Mouse (Mus musculus): ENCODE data around the gene Ptprd. TPM values are rescaled to one million over a fixed set of nuclear protein-coding genes. Genes with fewer than 3 reads are reported as not detected.
A peak's percentile ranks its signal among the peaks of the same experiment; 100 is the strongest.

The Ptprd gene
- total RNA-seq, 2 experiments from 2014 or later = 89.2 to 120 TPM

DNA sequence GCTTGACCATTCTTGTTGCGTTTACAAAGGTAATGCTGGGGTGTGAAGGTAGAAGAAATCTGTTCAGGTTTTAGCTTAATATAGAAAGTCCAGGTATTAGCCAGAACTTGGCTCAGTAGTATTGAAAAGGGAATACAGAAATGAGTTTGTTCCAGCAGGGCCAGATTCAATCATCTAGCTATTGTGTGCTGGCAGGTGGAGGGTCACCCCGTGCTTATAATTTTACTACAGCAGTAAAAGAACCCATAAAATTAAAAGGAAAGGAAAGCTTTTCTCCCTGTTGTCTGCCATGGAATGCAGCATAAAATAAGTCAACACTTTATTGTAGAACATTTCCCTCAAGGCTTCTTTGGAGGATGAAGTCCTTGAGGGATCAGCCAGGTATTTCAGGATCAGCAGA is 1558.8 kb downstream of the Ptprd start:
- DNase-seq = no peak

DNA sequence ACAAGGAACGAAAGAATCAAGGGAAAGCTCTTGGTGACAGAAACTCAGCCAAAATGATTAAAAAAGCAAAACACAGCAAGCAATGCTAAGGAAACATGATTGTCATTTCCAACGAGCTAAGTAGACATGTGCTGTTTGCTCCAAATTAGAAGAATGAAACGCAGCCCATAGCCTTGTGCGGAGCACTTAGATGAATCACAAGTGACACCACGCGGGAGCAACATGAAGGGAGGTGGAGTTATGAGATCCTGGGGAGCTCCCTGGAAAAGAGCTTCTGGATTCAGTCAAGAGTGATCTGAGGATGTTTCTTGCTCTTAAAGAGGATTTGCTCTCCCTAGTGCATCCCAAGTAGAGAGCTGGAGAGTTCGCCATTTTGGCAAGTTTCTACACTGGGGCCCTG is 1590.0 kb downstream of the Ptprd start:
- DNase-seq = no peak

DNA sequence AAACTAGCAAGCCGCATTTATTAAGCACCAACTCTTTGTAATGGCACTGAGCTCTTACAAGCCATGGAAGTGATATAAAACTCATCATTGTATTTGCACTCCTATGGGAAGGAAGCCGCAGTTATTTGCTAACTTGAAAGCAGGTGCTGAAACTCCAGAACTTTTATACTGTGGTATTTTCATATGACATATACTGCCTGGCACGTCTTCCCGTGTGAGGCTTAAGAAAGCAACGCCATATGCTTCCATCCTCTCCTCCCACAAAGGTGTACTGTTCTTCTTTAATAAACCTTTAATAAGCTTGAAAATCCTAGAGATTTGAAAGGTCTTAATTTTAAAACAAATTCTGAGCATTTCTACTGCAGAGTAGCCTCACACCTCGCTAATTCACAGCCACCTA is 1595.1 kb downstream of the Ptprd start:
- no peak for DNase-seq

DNA sequence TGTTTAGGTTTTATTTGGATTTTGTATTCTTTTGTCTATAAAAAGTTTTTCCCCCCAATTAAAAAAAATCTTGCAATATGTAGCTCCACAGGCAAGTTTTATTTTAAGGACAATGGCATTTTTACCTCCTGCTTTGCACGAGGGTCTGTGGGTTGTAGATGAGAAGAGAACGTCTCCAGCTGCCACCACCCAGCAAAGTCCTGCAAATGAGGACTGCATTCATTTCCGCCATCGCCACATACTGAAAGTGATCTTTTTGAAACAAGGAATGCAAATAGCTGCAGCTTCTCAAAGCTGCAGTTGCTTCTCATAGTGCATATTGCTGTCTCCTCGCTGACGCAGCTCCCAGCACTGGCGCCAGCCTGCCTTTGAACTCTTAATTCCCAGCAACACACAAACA is 1603.5 kb downstream of the Ptprd start:
- DNase-seq = no peak

DNA sequence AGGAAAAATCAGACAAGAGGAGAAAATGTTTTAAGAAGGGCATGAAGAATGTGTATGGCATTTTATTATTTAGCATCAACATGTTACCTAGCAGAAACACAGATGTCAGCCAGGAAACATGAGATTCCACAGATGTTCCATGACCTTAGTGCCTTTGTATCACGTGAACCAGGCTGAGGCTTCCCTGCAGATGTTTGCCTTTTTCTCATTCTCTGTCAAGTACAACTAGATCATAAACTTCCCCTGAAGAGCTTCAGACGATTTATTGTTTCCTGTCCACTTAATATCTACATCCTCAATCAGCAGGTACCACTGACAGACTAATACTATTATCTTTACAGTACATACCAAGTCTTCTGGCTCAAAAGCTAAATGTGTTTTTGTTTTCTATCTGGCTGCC is 1605.0 kb downstream of the Ptprd start:
- no peak for DNase-seq

DNA sequence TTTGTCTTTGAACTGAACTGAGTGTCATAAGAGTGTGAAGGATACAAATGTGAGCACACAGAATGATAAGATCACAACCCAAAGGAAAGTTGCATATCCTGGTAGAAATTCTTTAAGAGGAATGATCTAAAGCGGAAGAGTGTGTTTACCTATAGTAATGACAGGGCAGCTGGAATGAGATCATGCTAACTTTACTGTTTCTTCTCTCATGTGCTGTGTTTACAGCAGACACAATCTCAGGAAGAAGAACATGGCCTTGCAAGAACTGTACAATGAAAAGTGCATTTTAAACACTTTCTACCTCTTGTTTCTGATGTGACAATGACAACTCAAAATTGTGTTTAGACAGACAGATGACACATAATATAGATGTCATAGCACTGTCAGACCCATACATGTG is 1621.0 kb downstream of the Ptprd start:
- DNase-seq = no peak

DNA sequence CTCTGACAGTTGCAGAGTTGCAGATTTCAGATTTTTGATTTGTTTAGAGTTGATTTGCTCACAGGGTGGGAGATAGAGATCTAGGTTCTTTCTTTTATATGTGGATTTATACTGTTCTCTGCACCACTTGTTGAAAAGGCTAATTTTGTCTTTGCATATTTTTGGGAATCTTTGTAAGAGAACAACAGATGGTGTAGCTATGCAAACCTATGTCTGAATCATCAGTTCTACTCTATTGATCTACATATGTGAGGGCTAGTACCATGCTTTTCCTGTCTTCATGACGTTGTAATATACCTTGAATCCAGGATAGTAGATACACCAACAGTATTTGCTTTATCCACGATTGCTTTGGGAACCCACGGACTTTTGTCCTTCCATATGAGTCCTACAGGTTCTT is 1628.7 kb downstream of the Ptprd start:
- no peak for DNase-seq

DNA sequence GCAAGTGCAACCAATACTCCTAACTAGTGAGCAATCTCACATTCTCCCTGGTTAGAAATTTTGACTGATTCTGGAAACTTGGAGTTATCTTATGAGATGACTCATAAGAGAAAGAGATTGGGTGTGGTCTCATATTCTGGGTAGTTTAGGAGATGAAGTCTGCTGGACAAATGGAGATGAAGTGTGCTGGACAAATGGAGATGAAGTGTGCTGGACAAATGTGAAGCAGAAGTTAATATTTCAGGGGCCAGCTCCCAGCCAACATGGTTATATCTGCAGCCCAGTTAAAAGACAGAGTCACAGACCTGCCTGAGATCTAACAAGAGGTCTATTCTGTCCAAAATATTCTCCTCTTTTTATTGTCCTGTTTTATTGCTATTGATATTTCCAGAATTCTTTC is 1645.8 kb downstream of the Ptprd start:
- no peak for DNase-seq

DNA sequence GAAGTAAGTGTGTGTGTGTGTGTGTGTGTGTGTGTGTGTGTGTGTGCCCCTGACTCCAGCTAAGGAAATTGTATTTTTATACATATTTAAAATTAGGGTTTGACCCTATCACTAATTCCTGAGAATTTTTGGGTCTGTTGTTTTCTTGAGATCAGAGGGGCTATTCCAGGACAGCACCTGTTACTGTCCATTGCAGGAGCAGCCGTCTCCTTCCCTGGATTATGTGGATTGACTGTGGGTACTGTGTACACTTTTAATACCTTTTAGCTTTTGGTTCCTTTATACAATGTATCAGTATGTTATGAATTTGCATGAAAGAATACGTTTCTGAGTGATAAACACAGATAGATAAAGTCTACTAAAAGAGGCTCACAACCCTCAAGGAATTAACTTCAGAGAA is 1670.0 kb downstream of the Ptprd start:
- DNase-seq = no peak

DNA sequence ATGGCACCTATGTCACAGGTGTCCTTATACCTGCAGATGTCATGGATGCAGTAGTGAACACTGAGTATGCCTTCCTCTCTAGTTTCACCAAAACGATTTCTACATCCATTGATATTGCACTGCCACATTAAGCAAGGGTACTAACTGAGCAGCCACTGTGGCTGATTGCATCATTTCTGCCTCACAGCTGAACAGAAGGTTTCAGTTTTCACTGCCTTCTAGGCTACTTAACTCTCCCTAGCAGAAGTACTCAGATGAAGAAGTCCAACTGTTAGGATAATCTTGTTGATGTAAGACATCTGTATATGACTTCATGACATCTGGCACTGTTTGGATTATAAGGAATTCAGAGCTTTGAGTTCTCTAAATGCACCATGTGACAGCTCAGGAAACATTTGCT is 1678.8 kb downstream of the Ptprd start:
- no peak for DNase-seq

DNA sequence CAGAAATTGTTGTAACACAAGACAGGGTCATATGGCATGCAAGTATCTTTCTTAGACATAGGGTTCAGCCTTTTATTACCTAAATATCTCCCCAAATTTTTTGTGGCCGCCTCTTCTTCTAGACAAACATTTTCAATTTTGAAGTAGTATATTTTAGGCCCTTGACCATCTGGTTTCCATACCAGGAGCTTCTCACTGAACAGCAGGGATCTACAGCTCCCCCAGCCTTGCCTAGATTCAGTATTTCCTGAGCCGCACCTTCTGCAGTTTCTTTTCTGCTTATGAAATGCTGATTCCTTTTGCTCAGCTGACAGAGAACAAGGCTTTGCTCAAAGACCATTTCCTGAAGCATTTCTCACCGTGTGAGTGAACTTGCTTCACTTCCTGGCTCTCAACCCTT is 1686.5 kb downstream of the Ptprd start:
- no peak for DNase-seq

DNA sequence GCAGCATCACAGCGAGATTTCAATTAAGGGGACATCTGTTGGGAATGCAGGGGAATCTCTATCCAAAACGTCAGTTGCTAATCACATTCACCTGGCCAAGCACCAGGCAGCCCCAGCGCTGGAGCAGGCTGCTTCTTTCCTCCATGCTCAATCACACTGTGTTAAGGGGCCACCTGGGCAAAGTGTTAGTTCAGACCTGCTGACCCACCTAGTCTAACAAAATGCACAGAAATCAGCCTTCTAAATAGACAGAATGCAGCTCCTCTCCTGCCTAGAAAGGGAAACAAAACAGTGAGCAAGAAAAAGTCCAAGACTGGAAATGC is 1708.5 kb downstream of the Ptprd start:
- no peak for DNase-seq

DNA sequence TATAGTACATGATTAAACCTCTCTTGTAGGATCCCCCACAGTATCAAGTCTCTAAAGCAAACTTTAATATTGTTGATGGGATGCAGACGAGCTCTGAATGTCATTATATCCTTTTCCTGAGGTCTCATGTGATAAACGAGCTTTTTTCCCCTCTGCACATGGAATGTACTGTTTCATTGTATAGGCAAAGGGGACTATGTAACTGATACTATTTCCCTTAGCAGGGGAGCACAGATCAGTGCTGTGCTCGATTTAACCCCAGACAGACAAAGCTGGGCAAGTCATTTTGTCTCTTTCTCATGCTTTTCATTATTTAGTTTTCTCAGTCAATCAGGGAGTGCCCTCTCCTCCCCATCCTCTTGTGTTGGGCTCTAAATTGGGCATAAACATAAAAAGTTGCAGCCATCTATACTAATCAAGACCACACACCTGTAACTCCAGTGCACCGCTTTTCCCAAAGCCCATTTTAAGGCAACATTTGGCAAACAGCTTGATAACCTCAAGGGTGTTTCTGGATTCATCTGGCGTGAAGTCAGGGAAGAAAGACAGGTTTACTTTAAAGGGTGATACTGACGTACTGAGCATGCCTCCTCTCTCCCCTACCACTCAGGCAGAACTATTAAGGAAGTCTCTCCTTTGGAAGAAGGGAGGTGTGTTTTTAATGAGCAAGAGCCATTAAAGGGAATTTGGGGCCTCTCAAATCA is 1709.0 kb downstream of the Ptprd start:
- DNase-seq = no peak

DNA sequence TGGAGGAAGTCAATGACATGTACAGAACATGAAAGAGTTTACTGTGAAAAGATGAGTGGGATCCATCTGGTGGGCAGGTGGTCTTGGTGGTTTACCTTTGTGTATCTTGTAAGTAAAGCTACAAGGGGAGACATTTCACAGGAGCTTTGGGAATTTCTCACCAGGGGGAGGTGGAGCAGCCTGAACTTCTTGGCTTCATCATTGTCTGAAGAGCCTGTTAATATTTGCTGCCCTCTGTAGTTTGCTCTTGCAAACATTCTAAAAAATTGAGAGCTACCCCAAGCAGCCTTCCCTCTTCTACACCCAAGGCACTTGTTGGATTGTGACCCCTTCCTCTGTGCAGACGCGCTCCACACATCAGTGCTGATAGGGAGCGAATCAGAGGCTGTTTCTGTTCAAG is 1725.9 kb downstream of the Ptprd start:
- peak in 1 of 2 experiments; percentile 34 for DNase-seq

DNA sequence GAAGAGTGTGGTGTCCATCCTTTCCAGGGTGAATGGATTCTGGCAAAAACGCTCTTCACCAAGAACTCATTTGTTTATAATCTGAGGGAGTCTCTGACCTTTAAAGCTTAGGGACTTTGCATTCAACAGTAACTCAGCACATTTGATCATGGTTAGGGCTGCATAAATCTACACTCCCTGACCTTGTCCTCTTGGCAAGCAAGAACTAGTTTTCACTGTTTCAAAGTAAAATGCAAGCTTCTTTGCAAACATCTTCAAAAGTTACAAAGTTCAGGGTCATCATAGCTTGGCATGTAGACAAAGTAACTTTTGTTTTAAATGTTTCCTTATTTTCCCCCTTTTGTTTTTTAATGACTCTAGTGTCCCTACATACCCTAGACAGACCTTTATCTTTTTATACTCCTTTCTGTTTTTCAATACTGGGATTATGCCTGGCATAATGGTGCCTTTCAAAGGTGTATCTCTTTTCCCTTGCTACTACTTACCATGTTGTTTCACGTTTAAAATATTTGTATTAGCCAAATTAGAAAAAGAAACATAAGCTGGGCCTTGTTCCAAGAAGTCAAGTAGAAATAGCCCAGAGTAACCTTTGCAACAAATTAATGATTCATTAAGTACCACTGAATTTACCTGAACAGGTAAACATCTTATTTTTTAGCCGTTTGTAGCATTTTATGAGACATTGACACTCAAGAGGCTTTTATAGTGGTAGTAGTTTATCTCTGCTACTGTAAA is 1743.2 kb downstream of the Ptprd start:
- peak in 1 of 2 experiments; percentile 25 for DNase-seq

DNA sequence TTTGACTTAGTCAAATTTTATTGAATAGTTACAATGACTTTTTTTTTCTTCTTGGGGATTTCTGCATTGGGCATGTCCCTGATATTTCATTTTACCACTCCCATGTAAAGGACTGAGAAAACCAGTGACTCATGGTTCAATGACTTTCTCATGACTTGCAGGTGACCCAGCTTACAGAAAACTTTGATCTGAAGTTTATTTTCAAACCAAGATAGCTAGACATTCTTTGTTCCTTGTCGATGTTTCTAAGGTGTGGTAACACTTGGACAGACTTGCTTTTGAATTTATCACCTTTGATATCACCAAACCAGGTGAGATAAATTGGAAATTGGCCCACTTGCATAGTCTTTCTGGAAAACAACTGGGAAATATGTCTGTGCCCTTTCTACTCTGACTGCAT is 1747.1 kb downstream of the Ptprd start:
- DNase-seq = no peak

DNA sequence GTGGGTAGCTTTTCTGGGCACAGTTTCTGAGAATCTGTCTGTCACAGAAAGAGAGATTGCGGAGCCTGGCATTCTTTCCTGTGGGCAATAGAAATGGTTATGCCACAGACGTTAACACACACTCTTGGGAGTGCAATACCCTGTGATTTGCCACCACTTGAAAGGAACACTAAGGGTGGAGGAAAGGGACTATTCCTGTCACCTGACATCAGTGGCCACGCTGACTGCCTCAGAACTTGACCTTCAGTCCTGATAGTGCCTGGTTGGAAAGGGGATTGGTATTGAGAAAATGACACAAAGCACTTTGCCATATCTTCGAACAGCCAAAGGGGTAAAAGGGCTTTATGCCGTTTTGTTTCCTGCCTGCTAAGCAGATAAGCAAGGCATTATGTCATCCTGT is 1750.4 kb downstream of the Ptprd start:
- DNase-seq = peak; percentile 21 to 39

DNA sequence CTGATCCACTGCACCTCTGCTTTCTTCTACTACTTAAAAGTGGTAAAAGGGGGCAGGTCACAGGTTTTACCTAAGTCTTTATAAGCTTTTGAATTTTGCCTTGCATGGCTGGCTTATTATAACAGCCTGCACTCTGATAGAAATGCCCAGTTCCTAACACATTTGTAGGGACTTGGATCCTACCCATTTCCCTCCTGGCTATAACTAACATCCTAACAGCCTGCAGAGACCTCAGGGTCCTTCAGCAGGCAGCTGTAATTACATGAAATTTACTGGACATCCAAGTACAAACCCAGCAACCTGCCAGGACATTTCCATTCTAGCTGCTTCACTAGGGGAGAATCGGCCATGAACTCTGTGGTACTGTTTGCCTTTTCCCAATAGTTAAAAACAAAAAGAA is 1751.2 kb downstream of the Ptprd start:
- DNase-seq = no peak

DNA sequence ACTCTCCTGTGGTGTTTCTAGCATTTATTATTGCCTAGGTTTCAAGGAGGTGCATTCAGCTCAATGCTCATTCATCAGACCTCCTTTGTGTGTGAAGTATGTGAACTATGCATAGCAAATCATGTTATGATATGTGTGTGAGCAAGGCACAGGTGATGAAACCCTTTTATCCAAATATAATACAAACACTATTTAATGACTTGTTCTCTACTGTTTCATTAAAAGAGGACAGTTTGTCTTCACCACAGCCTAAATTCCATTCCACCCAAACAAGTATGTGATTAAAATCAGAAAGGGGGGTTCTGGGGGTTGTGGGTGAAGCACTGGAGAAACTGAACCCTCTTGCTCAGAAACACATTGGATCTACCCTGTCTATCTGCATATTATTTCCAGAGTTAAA is 1752.1 kb downstream of the Ptprd start:
- DNase-seq = no peak

DNA sequence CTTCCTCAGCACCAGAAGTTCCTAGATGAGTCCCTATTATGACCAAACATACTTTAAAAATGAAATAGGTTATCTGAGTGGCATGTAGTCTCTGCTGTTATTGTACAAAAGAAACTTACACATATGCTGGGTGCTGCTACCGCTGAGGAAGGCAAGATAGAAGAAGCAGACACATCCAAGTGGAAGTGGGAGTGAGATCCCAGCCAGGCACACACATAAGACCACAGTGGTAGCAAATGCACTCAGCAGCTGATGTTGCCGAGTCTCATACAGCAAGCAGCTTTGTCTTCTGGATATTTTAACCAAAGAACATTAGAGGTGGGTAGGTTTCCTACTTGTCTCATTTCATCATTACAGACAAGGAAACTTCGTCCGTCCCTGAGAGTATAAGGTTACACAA is 1759.5 kb downstream of the Ptprd start:
- DNase-seq = no peak

DNA sequence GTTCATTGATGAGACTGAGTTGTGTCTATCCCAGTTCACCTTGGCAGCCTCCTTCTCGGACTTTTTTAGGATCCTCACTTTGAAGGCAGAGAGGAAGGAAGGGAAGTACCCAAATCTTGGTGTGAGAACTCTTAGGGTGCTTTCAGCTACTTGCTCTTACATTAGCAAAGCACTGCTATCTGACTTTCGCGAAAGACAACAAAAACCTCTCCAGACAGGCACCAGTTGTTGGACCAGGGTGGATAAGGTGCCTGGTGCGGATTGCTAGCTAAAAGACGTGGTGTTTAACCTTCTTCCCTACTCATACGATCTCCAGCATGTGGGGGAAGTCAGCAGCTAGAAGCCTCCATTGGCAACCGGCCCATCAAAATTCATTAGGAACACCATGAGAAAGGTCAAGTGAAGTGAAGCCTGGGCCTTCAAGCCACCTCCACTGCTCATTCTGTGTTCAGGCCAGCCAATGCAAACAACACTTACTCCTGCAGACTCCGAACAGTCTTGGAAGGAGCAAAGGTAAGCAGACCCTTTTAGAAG is 1760.7 kb downstream of the Ptprd start:
- peak; percentile 43 to 63 for DNase-seq

DNA sequence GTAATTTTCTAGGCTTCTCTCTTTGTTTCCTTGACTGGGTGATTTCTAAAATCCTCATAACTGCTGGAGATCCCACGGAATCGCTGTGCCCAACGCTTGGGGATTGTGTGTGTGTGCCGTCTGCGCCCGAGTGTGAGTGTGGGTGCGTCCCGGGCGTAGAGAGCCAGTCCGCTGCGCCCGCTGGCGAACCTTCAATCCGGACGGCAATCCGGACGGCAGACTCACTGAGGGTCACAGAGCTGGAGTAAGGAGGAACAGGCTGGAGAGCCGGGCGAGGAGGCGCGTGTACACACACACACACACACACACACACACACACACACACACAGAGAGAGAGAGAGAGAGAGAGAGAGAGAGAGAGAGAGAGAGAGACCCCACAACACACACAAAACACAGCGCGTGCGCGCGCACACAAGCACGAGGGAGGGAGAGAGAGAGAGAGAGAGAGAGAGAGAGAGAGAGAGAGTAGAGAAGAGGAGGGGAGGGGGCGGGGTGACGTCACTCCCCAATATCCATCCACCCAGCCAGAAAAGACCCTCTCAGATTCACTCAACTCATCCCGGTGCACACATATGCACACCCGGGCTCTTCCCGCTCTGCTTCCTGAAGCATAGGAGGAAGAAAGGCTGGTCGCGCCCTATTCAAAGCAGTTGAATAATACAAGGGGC is 1761.3 kb downstream of the Ptprd start:
- DNase-seq = peak; percentile 75 to 82
